Mouse (Mus musculus): Measurements from ENCODE around the gene Nle1. TPM values are rescaled to one million over a fixed set of nuclear protein-coding genes. Genes with fewer than 3 reads are reported as not detected.

Nle1 gene
- polyA plus RNA-seq, 1 experiment from 2014 or later: 24.0 TPM

GRCm38 (mm10) chr11:82914711-82915352 lies 6.6 kb upstream of the Nle1 start:
- no peaks in the 10 kb centered on the region for H3K27me3 ChIP-seq (ENCODE audit: insufficient read depth, low read length)
- 9% methylated on average over 16 of the region's 16 CpGs for WGBS
- no peak overlapping the region for H3K9ac ChIP-seq (ENCODE audit: low read depth, low read length)
- ATAC-seq (replicated peaks; ENCODE audit: low FRiP score, low read depth) (no peak), DNase-seq (ENCODE audit: low spot score) (peak; percentile 86)
- no peaks in the 10 kb centered on the region for H3K36me3 ChIP-seq (ENCODE audit: insufficient read depth, low read length)
- TF ChIP-seq CTCF (IDR thresholded peaks at IDR 0.05; ENCODE audit: low read depth): peak; percentile 99
- no peaks in the 10 kb centered on the region for H3K9me3 ChIP-seq (replicated peaks; ENCODE audit: low read length)
- no peak overlapping the region for H3K27ac ChIP-seq
- H3K4me3 ChIP-seq (replicated peaks; ENCODE audit: low read depth, low read length): no peak overlapping the region
- no peaks in the 10 kb centered on the region for H3K4me1 ChIP-seq (replicated peaks; ENCODE audit: insufficient read depth, low read length)
- peak overlapping the region; percentile 30; the same call in 1 of the 2 replicates for H3K4me2 ChIP-seq (ENCODE audit: low read length)

GRCm38 (mm10) chr11:82910679-82911389 lies 2.6 kb upstream of the Nle1 start:
- H3K27me3 ChIP-seq (ENCODE audit: insufficient read depth, low read length): no peaks in the 10 kb centered on the region
- peaks cover 8% of the 10 kb centered on the region for H3K4me1 ChIP-seq (replicated peaks; ENCODE audit: insufficient read depth, low read length)
- H3K9me3 ChIP-seq (replicated peaks; ENCODE audit: low read length): no peaks in the 10 kb centered on the region
- DNase-seq (ENCODE audit: low spot score): no peak
- ATAC-seq (replicated peaks; ENCODE audit: low FRiP score, low read depth): no peak
- no peak overlapping the region for H3K4me2 ChIP-seq (ENCODE audit: low read length)
- no peaks in the 10 kb centered on the region for H3K36me3 ChIP-seq (ENCODE audit: insufficient read depth, low read length)
- H3K27ac ChIP-seq: no peak overlapping the region
- H3K4me3 ChIP-seq (replicated peaks; ENCODE audit: low read depth, low read length): no peak overlapping the region
- H3K9ac ChIP-seq (ENCODE audit: low read depth, low read length): no peak overlapping the region
- no peak for TF ChIP-seq CTCF (IDR thresholded peaks at IDR 0.05; ENCODE audit: low read depth)
- 68% methylated on average over 11 of the region's 11 CpGs for WGBS

- Histone ChIP-seq H3K9me3 (replicated peaks; ENCODE audit: low read length) (no peaks in the 10 kb centered on the region), H3K4me2 (ENCODE audit: low read length) (no peak within 1 kb of the TSS), H3K27ac (no peak within 1 kb of the TSS), H3K9ac (ENCODE audit: low read depth, low read length) (no peak within 1 kb of the TSS), H3K4me3 (replicated peaks; ENCODE audit: low read depth, low read length) (no peak within 1 kb of the TSS), H3K36me3 (ENCODE audit: insufficient read depth, low read length) (peaks cover 3% of the 10 kb centered on the region; the same call in 1 of the 2 replicates), H3K27me3 (ENCODE audit: insufficient read depth, low read length) (no peaks in the 10 kb centered on the region), H3K4me1 (replicated peaks; ENCODE audit: insufficient read depth, low read length) (peaks cover 8% of the 10 kb centered on the region)
- DNase-seq (ENCODE audit: low spot score) (no peak), ATAC-seq (replicated peaks; ENCODE audit: low FRiP score, low read depth) (no peak)
- 80% methylated on average over 4 of the region's 4 CpGs for WGBS
- no peak for TF ChIP-seq CTCF (IDR thresholded peaks at IDR 0.05; ENCODE audit: low read depth)
These were observed 2.0 kb upstream of the Nle1 start, which contains the start of gene Unc45b for GRCm38 (mm10) chr11:82910250-82910649. Gene Unc45b, plus strand, starts transcription at chr11:82910550.

- H3K27me3 ChIP-seq (ENCODE audit: insufficient read depth, low read length): no peaks in the 10 kb centered on the region
- H3K9ac ChIP-seq (ENCODE audit: low read depth, low read length): no peak overlapping the region
- no peak for TF ChIP-seq CTCF (IDR thresholded peaks at IDR 0.05; ENCODE audit: low read depth)
- ATAC-seq (replicated peaks; ENCODE audit: low FRiP score, low read depth) (no peak), DNase-seq (ENCODE audit: low spot score) (no peak)
- H3K4me3 ChIP-seq (replicated peaks; ENCODE audit: low read depth, low read length): no peak overlapping the region
- 52% methylated on average over 10 of the region's 10 CpGs for WGBS
- H3K9me3 ChIP-seq (replicated peaks; ENCODE audit: low read length): no peaks in the 10 kb centered on the region
- peak overlapping the region; percentile 94 for H3K4me2 ChIP-seq (ENCODE audit: low read length)
- peaks cover 17% of the 10 kb centered on the region for H3K36me3 ChIP-seq (ENCODE audit: insufficient read depth, low read length)
- H3K27ac ChIP-seq: no peak overlapping the region
- H3K4me1 ChIP-seq (replicated peaks; ENCODE audit: insufficient read depth, low read length): peaks cover 8% of the 10 kb centered on the region
These were observed 388 bp upstream of the Nle1 start for GRCm38 (mm10) chr11:82908608-82908989.

- Histone ChIP-seq H3K27ac (no peak overlapping the region), H3K4me3 (replicated peaks; ENCODE audit: low read depth, low read length) (no peak overlapping the region), H3K9ac (ENCODE audit: low read depth, low read length) (no peak overlapping the region), H3K36me3 (ENCODE audit: insufficient read depth, low read length) (peaks cover 40% of the 10 kb centered on the region), H3K9me3 (replicated peaks; ENCODE audit: low read length) (no peaks in the 10 kb centered on the region), H3K4me2 (ENCODE audit: low read length) (no peak overlapping the region), H3K27me3 (ENCODE audit: insufficient read depth, low read length) (no peaks in the 10 kb centered on the region), H3K4me1 (replicated peaks; ENCODE audit: insufficient read depth, low read length) (peaks cover 8% of the 10 kb centered on the region)
- TF ChIP-seq CTCF (IDR thresholded peaks at IDR 0.05; ENCODE audit: low read depth): no peak
- DNase-seq (ENCODE audit: low spot score) (no peak), ATAC-seq (replicated peaks; ENCODE audit: low FRiP score, low read depth) (no peak)
- 98% methylated on average over 5 of the region's 5 CpGs for WGBS
These were observed 2.4 kb downstream of the Nle1 start for GRCm38 (mm10) chr11:82905816-82906215.

- H3K9ac ChIP-seq (ENCODE audit: low read depth, low read length): no peak overlapping the region
- ATAC-seq (replicated peaks; ENCODE audit: low FRiP score, low read depth) (no peak), DNase-seq (ENCODE audit: low spot score) (no peak)
- H3K4me3 ChIP-seq (replicated peaks; ENCODE audit: low read depth, low read length): no peak overlapping the region
- no peak overlapping the region for H3K4me2 ChIP-seq (ENCODE audit: low read length)
- H3K9me3 ChIP-seq (replicated peaks; ENCODE audit: low read length): no peaks in the 10 kb centered on the region
- no peak for TF ChIP-seq CTCF (IDR thresholded peaks at IDR 0.05; ENCODE audit: low read depth)
- no peaks in the 10 kb centered on the region for H3K27me3 ChIP-seq (ENCODE audit: insufficient read depth, low read length)
- H3K4me1 ChIP-seq (replicated peaks; ENCODE audit: insufficient read depth, low read length): peaks cover 8% of the 10 kb centered on the region
- 62% methylated on average over 8 of the region's 8 CpGs for WGBS
- peaks cover 48% of the 10 kb centered on the region for H3K36me3 ChIP-seq (ENCODE audit: insufficient read depth, low read length)
- no peak overlapping the region for H3K27ac ChIP-seq
These were observed 3.3 kb downstream of the Nle1 start for GRCm38 (mm10) chr11:82904952-82905351.
